Mouse (Mus musculus): ENCODE measurements around the gene Ercc4. TPM values are rescaled to one million over a fixed set of nuclear protein-coding genes. Genes with fewer than 3 reads are reported as not detected.

Gene Ercc4
- total and polyA plus RNA-seq, 2 experiments from 2014 or later = 12.7 to 14.1 TPM

DNA sequence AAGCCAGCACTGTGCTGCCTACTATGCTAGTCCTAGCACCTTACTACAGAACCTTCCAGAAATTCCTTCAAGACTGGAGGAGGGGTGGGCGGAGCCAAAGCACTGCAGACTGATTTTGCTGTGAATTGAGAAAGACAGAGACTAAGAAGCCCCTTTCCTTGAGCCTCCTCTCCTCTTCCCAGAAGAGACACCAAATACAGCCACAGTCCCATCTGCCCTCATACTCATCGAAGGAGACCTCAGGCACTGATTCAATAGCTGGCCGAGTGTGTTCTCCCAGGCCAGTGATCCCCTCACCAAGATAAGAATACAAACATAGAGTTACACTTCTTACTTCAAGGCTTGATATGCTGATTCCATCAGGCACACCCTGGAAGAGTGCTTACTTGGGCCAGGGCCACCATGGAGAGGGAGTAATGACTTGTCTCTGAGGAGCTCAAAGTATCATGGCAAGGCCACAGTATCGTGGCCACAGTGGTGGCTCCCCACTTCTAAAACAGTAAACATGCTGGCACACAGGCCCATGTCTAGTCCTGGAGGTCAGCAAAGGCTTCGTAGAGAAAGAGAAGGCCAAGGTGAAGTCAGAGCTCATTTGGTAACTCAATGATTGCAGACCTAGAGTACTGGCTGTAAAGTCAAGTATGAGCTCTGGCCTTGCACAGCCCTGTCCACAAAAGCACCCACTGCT lies 63.7 kb downstream of the Ercc4 start:
- no peak for ATAC-seq
- WGBS = 90% methylated on average over 5 of the region's 5 CpGs
- no peak overlapping the region for H3K27ac ChIP-seq
- no peaks in the 10 kb centered on the region for H3K27me3 ChIP-seq (ENCODE audit: insufficient read depth, low read length)
- no peak for DNase-seq (ENCODE audit: low spot score)
- H3K36me3 ChIP-seq (ENCODE audit: insufficient read depth, low read length) = no peaks in the 10 kb centered on the region
- no peak for TF ChIP-seq CTCF (IDR thresholded peaks at IDR 0.05; ENCODE audit: low read depth)
- no peaks in the 10 kb centered on the region for H3K4me1 ChIP-seq (ENCODE audit: insufficient read depth, low read length)
- H3K4me2 ChIP-seq (ENCODE audit: low read depth, low read length) = no peak overlapping the region
- H3K9me3 ChIP-seq (ENCODE audit: low read length) = no peaks in the 10 kb centered on the region
- no peak overlapping the region for H3K9ac ChIP-seq (replicated peaks; ENCODE audit: low read length)
- H3K4me3 ChIP-seq (ENCODE audit: low read length) = no peak overlapping the region

DNA sequence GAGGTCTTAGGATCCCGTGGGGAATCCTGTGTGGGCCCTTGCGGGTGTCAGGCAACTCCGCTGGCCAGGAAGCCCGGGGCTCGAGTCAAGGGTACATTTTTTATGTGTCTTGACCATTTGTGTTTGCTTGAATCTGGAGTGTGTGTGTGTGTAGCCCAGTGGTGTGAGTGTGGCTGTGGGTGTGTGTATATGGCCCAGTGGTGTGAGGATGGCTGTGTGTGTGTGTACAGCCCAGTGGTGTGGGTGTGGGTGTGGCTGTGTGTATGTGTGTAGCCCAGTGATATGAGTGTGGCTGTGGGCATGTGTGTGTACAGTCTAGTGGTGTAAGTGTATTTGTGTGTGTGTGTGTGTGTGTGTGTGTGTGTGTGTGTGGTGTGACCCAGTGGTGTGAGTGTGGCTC lies 73.0 kb downstream of the Ercc4 start:
- H3K9me3 ChIP-seq (ENCODE audit: low read length) = no peaks in the 10 kb centered on the region
- H3K9ac ChIP-seq (replicated peaks; ENCODE audit: low read length) = no peak overlapping the region
- no peaks in the 10 kb centered on the region for H3K4me1 ChIP-seq (ENCODE audit: insufficient read depth, low read length)
- H3K4me2 ChIP-seq (ENCODE audit: low read depth, low read length) = no peak overlapping the region
- H3K27me3 ChIP-seq (ENCODE audit: insufficient read depth, low read length) = no peaks in the 10 kb centered on the region
- WGBS = 95% methylated on average over 5 of the region's 5 CpGs
- ATAC-seq (no peak), DNase-seq (ENCODE audit: low spot score) (no peak)
- H3K4me3 ChIP-seq (ENCODE audit: low read length) = no peak overlapping the region
- H3K27ac ChIP-seq = no peak overlapping the region
- H3K36me3 ChIP-seq (ENCODE audit: insufficient read depth, low read length) = no peaks in the 10 kb centered on the region
- no peak for TF ChIP-seq CTCF (IDR thresholded peaks at IDR 0.05; ENCODE audit: low read depth)

DNA sequence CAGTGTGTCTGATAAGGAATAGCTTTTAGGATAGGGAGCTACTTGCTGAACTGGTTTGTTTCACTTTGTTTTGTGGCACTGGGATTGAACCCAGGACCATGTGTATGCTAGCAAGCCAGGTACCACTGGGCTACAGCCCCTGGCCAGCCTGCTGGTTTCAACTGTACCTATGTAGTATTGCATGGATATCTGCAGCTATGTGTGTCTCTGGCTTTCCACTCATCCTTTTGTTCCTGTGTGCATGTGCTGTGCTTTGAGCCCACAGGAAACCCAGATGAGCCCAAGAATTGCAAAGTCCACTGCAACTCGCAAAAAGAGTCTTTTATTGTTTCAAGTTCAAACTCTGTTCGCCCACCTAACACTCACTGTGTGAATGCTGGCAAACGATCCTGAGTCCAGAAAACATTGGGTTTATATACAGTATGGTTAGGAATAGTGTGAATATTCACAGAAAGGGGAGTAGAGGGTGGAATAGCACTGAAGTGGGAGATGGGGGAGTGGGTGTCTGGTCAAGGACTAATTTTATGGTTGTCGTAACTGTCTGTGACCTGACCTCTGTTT lies 73.8 kb downstream of the Ercc4 start:
- Histone ChIP-seq H3K9me3 (ENCODE audit: low read length) (no peaks in the 10 kb centered on the region), H3K9ac (replicated peaks; ENCODE audit: low read length) (no peak overlapping the region), H3K27me3 (ENCODE audit: insufficient read depth, low read length) (no peaks in the 10 kb centered on the region), H3K4me1 (ENCODE audit: insufficient read depth, low read length) (no peaks in the 10 kb centered on the region), H3K4me3 (ENCODE audit: low read length) (no peak overlapping the region), H3K4me2 (ENCODE audit: low read depth, low read length) (no peak overlapping the region), H3K36me3 (ENCODE audit: insufficient read depth, low read length) (no peaks in the 10 kb centered on the region), H3K27ac (no peak overlapping the region)
- 90% methylated on average over 4 of the region's 4 CpGs for WGBS
- TF ChIP-seq CTCF (IDR thresholded peaks at IDR 0.05; ENCODE audit: low read depth) = no peak
- DNase-seq (ENCODE audit: low spot score) = no peak
- no peak for ATAC-seq

DNA sequence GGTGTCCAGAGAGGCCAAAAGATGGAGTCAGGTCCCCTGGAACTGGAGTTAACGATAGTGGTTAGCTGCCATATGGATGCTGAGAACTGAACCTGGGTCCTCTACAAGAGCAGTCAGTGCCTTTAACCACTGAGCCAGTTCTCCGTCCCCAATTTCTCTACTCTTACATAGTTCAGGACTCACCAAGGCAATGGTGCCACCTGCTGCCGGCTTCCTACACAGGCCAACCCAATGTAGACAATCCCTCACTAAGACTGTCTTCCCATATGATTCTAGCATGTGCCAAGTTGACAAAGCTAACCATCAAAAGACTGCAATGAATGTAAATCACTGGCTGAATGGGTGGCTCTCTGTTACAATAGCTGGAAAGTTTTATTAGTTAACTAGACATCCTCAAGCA lies 74.9 kb downstream of the Ercc4 start:
- Histone ChIP-seq H3K9ac (replicated peaks; ENCODE audit: low read length) (no peak overlapping the region), H3K36me3 (ENCODE audit: insufficient read depth, low read length) (no peaks in the 10 kb centered on the region), H3K9me3 (ENCODE audit: low read length) (no peaks in the 10 kb centered on the region), H3K4me3 (ENCODE audit: low read length) (no peak overlapping the region), H3K27ac (no peak overlapping the region), H3K27me3 (ENCODE audit: insufficient read depth, low read length) (no peaks in the 10 kb centered on the region), H3K4me2 (ENCODE audit: low read depth, low read length) (no peak overlapping the region), H3K4me1 (ENCODE audit: insufficient read depth, low read length) (no peaks in the 10 kb centered on the region)
- 91% methylated on average over 3 of the region's 3 CpGs for WGBS
- ATAC-seq (no peak), DNase-seq (ENCODE audit: low spot score) (no peak)
- 0 out of 2 replicates have a peak, but pooled peaks have one; percentile 11 for TF ChIP-seq CTCF (IDR thresholded peaks at IDR 0.05; ENCODE audit: low read depth)

DNA sequence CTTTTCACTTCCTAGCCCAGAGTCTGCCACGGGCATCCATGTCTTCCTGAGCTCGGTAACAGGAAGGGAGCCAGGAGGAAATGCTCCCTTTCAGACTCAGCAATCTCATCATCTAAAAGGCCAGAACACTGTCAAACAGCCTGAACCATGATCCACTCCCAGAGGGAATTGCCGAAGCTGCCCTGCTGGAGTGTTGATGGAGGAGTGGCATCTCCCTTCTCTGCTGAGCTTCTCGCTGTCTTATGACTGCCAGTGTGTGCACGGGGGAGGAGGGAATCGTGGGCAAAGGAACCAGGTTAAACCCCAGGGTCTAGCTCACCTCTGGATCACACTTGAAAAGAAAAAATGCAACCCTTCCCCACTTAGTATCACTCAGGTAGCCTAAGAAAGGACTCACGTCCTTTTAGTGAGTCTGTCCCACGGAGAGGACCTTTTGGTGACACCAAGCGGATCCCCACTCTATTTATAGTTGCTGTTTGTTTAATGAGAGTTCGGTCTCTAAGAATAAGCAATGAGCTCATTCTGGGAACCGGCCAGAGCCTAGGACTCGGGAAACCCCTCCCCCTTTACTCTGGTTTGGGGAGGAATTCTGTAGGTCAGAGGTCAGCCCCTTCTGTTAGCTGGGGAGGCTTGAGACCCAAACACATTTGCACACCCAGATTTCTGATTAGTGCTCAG lies 80.1 kb downstream of the Ercc4 start:
- ATAC-seq (no peak), DNase-seq (ENCODE audit: low spot score) (no peak)
- no peak for TF ChIP-seq CTCF (IDR thresholded peaks at IDR 0.05; ENCODE audit: low read depth)
- Histone ChIP-seq H3K9ac (replicated peaks; ENCODE audit: low read length) (no peak overlapping the region), H3K4me2 (ENCODE audit: low read depth, low read length) (no peak overlapping the region), H3K4me1 (ENCODE audit: insufficient read depth, low read length) (no peaks in the 10 kb centered on the region), H3K36me3 (ENCODE audit: insufficient read depth, low read length) (no peaks in the 10 kb centered on the region), H3K9me3 (ENCODE audit: low read length) (no peaks in the 10 kb centered on the region), H3K27me3 (ENCODE audit: insufficient read depth, low read length) (no peaks in the 10 kb centered on the region), H3K27ac (no peak overlapping the region), H3K4me3 (ENCODE audit: low read length) (no peak overlapping the region)
- 49% methylated on average over 12 of the region's 12 CpGs for WGBS

DNA sequence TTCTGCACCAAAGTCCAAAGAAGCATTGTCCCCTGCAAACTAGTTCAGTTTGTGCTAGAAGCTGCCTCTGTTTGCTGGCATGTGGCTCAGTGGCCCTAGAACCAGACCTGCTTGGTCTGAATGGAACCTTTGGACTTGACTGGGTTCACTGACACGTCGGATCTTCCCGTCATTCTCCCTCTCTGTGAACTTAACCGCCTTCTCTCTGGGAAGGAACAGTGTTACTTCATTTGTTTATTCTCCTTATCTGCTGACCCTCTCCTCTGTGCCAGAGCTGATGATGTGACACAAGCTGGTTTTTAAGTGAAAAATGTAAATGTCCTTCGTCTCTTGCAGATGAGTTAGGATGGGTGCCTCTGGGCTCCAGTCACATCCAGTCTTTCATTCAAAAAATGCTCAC lies 81.0 kb downstream of the Ercc4 start:
- WGBS = 84% methylated on average over 5 of the region's 5 CpGs
- H3K36me3 ChIP-seq (ENCODE audit: insufficient read depth, low read length) = no peaks in the 10 kb centered on the region
- no peaks in the 10 kb centered on the region for H3K4me1 ChIP-seq (ENCODE audit: insufficient read depth, low read length)
- ATAC-seq = no peak
- TF ChIP-seq CTCF (IDR thresholded peaks at IDR 0.05; ENCODE audit: low read depth) = no peak
- H3K9me3 ChIP-seq (ENCODE audit: low read length) = no peaks in the 10 kb centered on the region
- no peak overlapping the region for H3K9ac ChIP-seq (replicated peaks; ENCODE audit: low read length)
- H3K4me2 ChIP-seq (ENCODE audit: low read depth, low read length) = no peak overlapping the region
- DNase-seq (ENCODE audit: low spot score) = no peak
- H3K4me3 ChIP-seq (ENCODE audit: low read length) = no peak overlapping the region
- no peak overlapping the region for H3K27ac ChIP-seq
- no peaks in the 10 kb centered on the region for H3K27me3 ChIP-seq (ENCODE audit: insufficient read depth, low read length)

DNA sequence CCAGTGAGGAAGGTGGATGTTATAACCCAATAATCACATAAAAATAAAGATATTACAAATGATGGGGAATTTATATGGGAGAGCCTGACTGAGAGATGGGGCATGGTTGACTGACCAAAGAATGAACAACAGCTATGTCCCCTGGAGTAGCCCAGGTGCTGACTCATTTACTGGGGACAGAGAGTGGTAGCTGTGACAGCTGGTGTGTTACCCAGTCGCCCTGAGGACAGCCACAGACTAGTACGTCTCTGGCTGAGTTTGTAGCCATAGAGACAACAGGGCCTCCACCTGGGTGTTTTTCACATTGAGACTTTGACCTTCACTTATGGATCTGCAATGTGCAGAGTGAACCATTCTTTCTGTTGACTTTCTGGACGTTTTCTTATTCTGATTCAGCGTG lies 81.7 kb downstream of the Ercc4 start:
- TF ChIP-seq CTCF (IDR thresholded peaks at IDR 0.05; ENCODE audit: low read depth) = no peak
- Histone ChIP-seq H3K4me2 (ENCODE audit: low read depth, low read length) (no peak overlapping the region), H3K27ac (no peak overlapping the region), H3K36me3 (ENCODE audit: insufficient read depth, low read length) (no peaks in the 10 kb centered on the region), H3K9ac (replicated peaks; ENCODE audit: low read length) (no peak overlapping the region), H3K4me1 (ENCODE audit: insufficient read depth, low read length) (no peaks in the 10 kb centered on the region), H3K9me3 (ENCODE audit: low read length) (no peaks in the 10 kb centered on the region), H3K4me3 (ENCODE audit: low read length) (no peak overlapping the region), H3K27me3 (ENCODE audit: insufficient read depth, low read length) (no peaks in the 10 kb centered on the region)
- 66% methylated on average over 4 of the region's 4 CpGs for WGBS
- ATAC-seq (no peak), DNase-seq (ENCODE audit: low spot score) (no peak)
